Mouse (Mus musculus): ENCODE measurements around the gene Ceacam15. TPM values are rescaled to one million over a fixed set of nuclear protein-coding genes. Genes with fewer than 3 reads are reported as not detected.
"Not testable (repeated sequence)": the region's sequence is repeated elsewhere in the genome, so short reads cannot be mapped to it uniquely, and the experiment has no call there.

Ceacam15 gene
- 0.08 TPM in 1 of 2 replicates, not detected in the other for polyA plus RNA-seq (2012; rRNA removed)

DNA sequence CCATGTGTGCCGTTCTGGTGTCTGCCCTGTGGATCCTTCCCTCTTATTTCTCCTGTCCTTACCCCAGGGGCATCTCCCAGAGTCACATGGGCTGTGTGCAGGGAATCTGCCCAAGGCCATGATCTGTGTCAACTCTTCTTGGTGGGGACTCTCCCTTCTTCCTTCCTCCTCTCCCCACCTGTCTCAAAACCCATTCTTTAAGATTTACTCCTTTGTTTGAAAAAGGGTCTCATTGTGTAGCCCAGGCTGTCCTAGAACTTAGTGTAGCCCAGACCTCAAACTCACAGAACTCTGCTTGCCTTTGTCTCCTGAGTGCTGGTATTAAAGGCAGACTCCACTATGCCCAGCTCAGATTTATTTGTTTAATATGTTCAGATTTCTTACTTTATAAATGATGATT, at the start of gene Ceacam15:
Gene Ceacam15 (minus strand): TSS at position 101 of the 400 bp plus-strand sequence.
- WGBS: 57% methylated on average over 1 of the region's 1 CpGs

DNA sequence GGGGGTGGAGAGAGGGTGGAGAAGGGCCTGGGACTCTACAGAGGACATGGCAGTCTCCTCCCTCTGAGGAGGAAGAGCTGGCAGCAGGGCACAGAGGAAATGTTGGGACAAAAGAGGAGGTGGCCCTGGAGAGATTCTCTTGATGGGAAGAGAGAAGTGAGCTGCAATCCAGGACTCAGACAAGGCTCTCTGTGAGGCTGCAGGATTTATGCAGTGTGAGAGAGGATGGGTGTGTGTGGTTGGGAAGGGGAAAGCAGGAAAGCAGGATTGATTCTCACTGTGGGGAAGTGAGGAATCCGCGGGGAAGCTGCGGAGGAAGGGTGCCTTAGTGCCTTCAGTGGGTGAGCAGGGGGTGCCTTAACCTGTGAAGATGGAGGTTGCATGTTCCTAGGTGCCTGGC, 47.0 kb upstream of the Ceacam15 start:
- DNase-seq; H3K4me1 ChIP-seq (ENCODE audit: control insufficient read depth, insufficient read depth, low read length); H3K4me3 ChIP-seq (replicated peaks; ENCODE audit: insufficient read depth, low read depth, low read length); H3K27me3 ChIP-seq (ENCODE audit: control insufficient read depth, insufficient read depth, low read length); H3K27ac ChIP-seq (ENCODE audit: insufficient read depth, low read length): not testable (repeated sequence)
- 78% methylated on average over 3 of the region's 3 CpGs for WGBS

More for the DNA sequence above, at the start of gene Ceacam15:
- no peaks in the 10 kb centered on the region for H3K27me3 ChIP-seq (ENCODE audit: control insufficient read depth, insufficient read depth, low read length)
- no peak for DNase-seq
- no peaks in the 10 kb centered on the region for H3K4me1 ChIP-seq (ENCODE audit: control insufficient read depth, insufficient read depth, low read length)
- TF ChIP-seq POLR2A (IDR thresholded peaks at IDR 0.05; ENCODE audit: borderline replicate concordance, insufficient read depth, low read length) (no peak), CTCF (IDR thresholded peaks at IDR 0.05; ENCODE audit: borderline replicate concordance, insufficient read depth, low read depth, low read length) (no peak)
- no peak within 1 kb of the TSS for H3K4me3 ChIP-seq (replicated peaks; ENCODE audit: insufficient read depth, low read depth, low read length)
- H3K27ac ChIP-seq (ENCODE audit: insufficient read depth, low read length): no peak within 1 kb of the TSS

DNA sequence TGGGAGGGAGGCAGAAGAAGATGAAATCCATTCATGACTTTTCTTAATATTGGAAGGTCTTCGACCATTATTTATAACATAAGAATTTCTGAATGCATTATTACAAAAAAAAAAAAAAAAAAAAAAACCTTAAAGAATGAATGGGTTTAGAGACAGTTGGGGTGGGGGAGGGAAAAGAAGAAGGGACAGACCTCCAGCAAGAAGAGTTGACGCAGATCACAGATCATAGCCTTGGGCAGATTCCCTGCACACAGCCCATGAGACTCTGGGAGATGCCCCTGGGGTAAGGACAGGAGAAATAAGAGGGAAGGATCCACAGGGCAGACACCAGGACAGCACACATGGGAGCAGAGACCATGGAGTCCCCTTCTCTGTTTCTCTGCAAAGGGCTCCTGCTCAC, 46.1 kb upstream of the Ceacam15 start, which contains the start of gene Ceacam9:
Gene Ceacam9 (plus strand): TSS at position 301 of the 400 bp plus-strand sequence.
- DNase-seq: no peak
- H3K4me1 ChIP-seq (ENCODE audit: control insufficient read depth, insufficient read depth, low read length): peaks cover 4% of the 10 kb centered on the region
- H3K27me3 ChIP-seq (ENCODE audit: control insufficient read depth, insufficient read depth, low read length): no peaks in the 10 kb centered on the region
- no peak for TF ChIP-seq CTCF (IDR thresholded peaks at IDR 0.05; ENCODE audit: borderline replicate concordance, insufficient read depth, low read depth, low read length)
- TF ChIP-seq POLR2A (IDR thresholded peaks at IDR 0.05; ENCODE audit: borderline replicate concordance, insufficient read depth, low read length): no peak
- 85% methylated on average over 2 of the region's 2 CpGs for WGBS
- H3K4me3 ChIP-seq (replicated peaks; ENCODE audit: insufficient read depth, low read depth, low read length): no peak within 1 kb of the TSS
- H3K27ac ChIP-seq (ENCODE audit: insufficient read depth, low read length): no peak within 1 kb of the TSS

DNA sequence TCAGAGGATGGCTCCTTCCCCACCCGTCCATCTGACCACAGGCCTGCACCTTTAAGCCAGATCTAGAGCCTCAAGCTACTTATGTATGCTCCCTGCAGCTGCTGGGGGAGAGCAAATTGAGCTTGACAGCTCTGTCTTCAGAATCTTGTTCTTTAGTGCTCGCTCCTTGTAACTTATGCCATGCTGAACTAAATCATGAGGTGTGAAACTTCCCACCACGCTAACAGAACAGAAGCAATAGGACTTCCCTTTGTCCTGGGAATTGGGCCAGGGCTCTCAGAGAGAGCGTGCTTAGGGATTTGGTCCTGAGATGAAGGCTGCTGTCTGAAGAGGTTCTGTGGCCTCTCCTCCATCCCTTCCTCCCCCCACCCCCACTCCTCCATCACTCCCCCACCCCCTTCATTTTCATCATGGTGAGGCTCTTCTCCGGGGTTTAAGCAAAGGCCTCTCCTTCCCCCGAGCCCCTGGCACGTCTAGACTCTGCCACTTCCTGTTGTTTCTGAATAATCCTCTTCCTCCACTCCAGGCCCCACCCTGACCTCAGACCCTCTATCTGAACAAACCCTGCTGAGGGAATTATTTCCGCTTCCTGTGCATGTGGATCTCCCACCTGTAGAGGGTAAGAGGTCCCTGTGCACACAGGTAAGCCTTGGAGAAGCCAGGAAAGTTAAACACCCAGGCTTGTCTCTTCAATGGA, 41.1 kb upstream of the Ceacam15 start:
- WGBS: 36% methylated on average over 8 of the region's 8 CpGs
- H3K27me3 ChIP-seq (ENCODE audit: control insufficient read depth, insufficient read depth, low read length); DNase-seq; H3K4me3 ChIP-seq (replicated peaks; ENCODE audit: insufficient read depth, low read depth, low read length); H3K27ac ChIP-seq (ENCODE audit: insufficient read depth, low read length); H3K4me1 ChIP-seq (ENCODE audit: control insufficient read depth, insufficient read depth, low read length): not testable (repeated sequence)

DNA sequence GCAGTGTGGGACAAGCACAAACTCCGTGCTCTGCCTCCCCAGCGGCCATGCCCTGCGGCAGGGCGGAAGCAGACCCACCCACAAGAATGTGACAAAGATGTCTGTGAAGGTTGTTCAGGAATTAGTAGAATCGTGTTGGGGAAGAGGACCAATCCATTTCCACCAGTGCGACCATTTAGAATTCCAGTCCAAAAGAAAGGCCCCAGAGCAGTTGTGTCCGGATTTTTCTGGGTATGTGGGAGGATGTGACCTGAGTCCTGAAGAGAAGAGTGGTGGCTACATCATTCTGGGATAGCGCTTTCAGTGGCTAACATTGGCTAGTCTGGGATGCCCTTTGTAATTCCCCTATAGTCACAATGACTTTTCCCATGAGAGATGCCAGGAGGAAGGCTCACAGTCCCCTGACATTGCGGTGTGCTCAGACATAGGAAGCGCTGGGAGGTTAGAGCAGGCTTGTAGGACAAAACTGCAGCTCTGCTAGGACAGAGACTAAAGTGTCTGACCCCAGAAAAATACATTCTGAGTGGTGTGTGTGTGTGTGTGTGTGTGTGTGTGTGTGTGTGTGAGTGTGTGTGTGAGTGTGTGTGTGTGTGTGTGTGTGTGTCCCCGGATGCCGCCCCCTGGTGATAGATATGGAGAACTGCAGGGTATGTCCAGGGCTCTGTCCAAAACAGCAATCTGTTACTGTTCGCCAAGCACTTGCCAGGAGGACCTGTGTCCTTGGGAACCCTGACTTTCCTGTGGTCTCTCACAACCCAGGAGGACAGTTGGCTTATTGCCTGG, 37.3 kb upstream of the Ceacam15 start:
- H3K4me3 ChIP-seq (replicated peaks; ENCODE audit: insufficient read depth, low read depth, low read length): no peak overlapping the region
- no peak overlapping the region for H3K27ac ChIP-seq (ENCODE audit: insufficient read depth, low read length)
- TF ChIP-seq POLR2A (IDR thresholded peaks at IDR 0.05; ENCODE audit: borderline replicate concordance, insufficient read depth, low read length) (no peak), CTCF (IDR thresholded peaks at IDR 0.05; ENCODE audit: borderline replicate concordance, insufficient read depth, low read depth, low read length) (no peak)
- DNase-seq: no peak
- H3K27me3 ChIP-seq (ENCODE audit: control insufficient read depth, insufficient read depth, low read length): no peaks in the 10 kb centered on the region
- WGBS: 70% methylated on average over 13 of the region's 13 CpGs
- no peaks in the 10 kb centered on the region for H3K4me1 ChIP-seq (ENCODE audit: control insufficient read depth, insufficient read depth, low read length)

DNA sequence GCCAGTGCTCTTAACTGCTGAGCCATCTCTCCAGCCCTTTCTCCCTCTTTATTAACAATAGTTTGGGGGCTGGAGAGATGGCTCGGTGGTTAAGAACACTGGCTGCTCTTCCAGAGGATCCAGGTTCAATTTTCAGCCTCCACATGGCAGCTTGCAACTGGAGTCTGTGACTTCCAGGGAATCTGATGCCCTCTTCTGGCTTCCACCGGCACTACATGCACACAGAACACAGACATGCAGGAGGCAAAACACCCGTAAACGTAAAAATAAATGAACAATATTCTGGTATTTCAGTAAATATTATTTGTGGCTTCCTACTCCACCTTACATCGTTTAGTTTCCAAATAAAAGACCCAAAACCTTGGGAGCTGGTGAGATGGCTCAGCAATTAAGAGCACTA, 35.1 kb upstream of the Ceacam15 start:
- no peak for DNase-seq
- 79% methylated on average over 5 of the region's 5 CpGs for WGBS

DNA sequence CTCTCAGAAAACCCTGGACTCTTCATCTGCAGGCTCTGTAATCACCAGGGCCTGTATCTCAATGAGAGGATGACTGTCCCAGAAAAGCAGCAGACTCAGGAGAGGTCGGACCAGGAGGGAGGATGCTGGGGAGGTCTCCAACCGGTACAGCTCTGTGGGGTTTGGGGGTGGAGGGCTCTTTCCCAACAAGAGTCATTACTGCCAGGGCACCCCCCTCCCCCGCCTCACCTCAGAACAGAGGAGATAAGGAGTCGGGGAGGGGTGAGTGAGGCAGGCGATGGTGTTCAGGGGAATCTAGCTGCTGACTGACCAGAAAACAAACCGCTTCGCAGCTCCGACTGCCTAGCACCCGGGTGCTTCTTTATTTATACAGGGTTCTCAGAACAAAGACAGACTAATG, 32.7 kb upstream of the Ceacam15 start:
- 36% methylated on average over 9 of the region's 9 CpGs for WGBS
- H3K27ac ChIP-seq (ENCODE audit: insufficient read depth, low read length): no peak overlapping the region
- no peaks in the 10 kb centered on the region for H3K4me1 ChIP-seq (ENCODE audit: control insufficient read depth, insufficient read depth, low read length)
- no peaks in the 10 kb centered on the region for H3K27me3 ChIP-seq (ENCODE audit: control insufficient read depth, insufficient read depth, low read length)
- DNase-seq: no peak
- TF ChIP-seq CTCF (IDR thresholded peaks at IDR 0.05; ENCODE audit: borderline replicate concordance, insufficient read depth, low read depth, low read length) (no peak), POLR2A (IDR thresholded peaks at IDR 0.05; ENCODE audit: borderline replicate concordance, insufficient read depth, low read length) (no peak)
- no peak overlapping the region for H3K4me3 ChIP-seq (replicated peaks; ENCODE audit: insufficient read depth, low read depth, low read length)

More for the DNA sequence above, 35.1 kb upstream of the Ceacam15 start:
- TF ChIP-seq CTCF (IDR thresholded peaks at IDR 0.05; ENCODE audit: borderline replicate concordance, insufficient read depth, low read depth, low read length) (0 out of 2 replicates have a peak, but pooled peaks have one; percentile 2), POLR2A (IDR thresholded peaks at IDR 0.05; ENCODE audit: borderline replicate concordance, insufficient read depth, low read length) (no peak)
- H3K4me3 ChIP-seq (replicated peaks; ENCODE audit: insufficient read depth, low read depth, low read length): no peak overlapping the region
- no peak overlapping the region for H3K27ac ChIP-seq (ENCODE audit: insufficient read depth, low read length)
- no peaks in the 10 kb centered on the region for H3K4me1 ChIP-seq (ENCODE audit: control insufficient read depth, insufficient read depth, low read length)
- H3K27me3 ChIP-seq (ENCODE audit: control insufficient read depth, insufficient read depth, low read length): no peaks in the 10 kb centered on the region

DNA sequence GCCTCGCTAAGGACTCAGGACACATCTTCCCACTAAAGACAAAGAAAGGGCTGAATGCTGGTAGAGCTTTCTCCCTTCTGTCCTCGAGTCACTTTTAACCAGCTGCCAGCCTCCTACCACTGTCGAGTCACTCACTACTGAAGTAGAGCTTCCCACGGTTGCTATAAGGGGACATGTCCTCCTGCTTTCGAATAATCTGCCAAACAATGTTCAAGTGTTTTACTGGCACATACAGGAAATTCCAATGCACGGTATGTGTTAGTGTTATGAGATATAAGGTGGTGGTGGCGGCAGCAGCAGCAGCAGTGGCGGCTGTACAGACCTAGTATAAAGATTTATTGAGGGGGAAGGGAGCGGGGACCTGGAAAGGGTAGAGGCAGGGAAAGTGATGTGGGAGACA, 30.9 kb upstream of the Ceacam15 start:
- DNase-seq: no peak
- 61% methylated on average over 9 of the region's 9 CpGs for whole genome bisulfite sequencing
- Histone ChIP-seq H3K4me3 (replicated peaks; ENCODE audit: insufficient read depth, low read depth, low read length) (no peak overlapping the region), H3K27ac (ENCODE audit: insufficient read depth, low read length) (no peak overlapping the region), H3K4me1 (ENCODE audit: control insufficient read depth, insufficient read depth, low read length) (no peaks in the 10 kb centered on the region), H3K27me3 (ENCODE audit: control insufficient read depth, insufficient read depth, low read length) (no peaks in the 10 kb centered on the region)
- TF ChIP-seq POLR2A (IDR thresholded peaks at IDR 0.05; ENCODE audit: borderline replicate concordance, insufficient read depth, low read length) (no peak), CTCF (IDR thresholded peaks at IDR 0.05; ENCODE audit: borderline replicate concordance, insufficient read depth, low read depth, low read length) (no peak)

Data from cerebellum, adult 2 months (tissue).